Mouse (Mus musculus): ENCODE data around the gene Shoc2. TPM values are rescaled to one million over a fixed set of nuclear protein-coding genes. Genes with fewer than 3 reads are reported as not detected.

Shoc2 gene
- polyA plus RNA-seq, 1 experiment = 19.1 TPM

DNA sequence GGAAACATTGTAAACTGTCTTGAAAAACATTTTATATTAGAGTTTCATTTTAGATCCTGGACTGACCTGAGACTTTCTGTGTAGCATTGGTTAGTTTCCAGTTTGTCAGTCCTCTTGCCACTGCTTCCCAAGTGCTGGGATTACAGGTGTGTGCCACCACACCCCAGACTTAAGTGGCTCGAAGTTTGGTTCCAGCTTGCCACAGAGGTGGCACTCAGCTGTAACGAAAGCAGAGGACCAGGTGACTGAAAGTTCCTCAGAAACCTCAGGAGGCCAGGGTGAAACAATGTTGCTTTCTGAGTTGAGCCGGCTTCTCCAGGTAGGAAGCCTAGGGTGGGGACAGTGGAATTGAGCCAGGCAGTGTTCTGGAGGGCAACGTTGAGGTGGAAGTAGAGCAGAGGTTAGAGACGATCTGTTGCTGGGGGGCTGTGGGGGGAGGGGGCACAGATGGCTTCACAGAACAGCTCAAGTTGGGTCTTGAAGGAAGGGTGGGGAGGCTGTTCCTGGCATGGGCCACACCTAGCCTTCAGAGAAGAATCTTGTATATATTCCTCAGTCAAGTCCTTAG is 128.2 kb downstream of the Shoc2 start:
- H3K4me1 ChIP-seq (ENCODE audit: control insufficient read depth, insufficient read depth, low read length) = no peaks in the 10 kb centered on the region
- no peak for DNase-seq
- no peaks in the 10 kb centered on the region for H3K36me3 ChIP-seq (ENCODE audit: control insufficient read depth, insufficient read depth, low read length)
- TF ChIP-seq CTCF (conservative IDR thresholded peaks at IDR 0.05; ENCODE audit: insufficient read depth, insufficient read length, low read depth, low read length) (no peak), POLR2A (IDR thresholded peaks at IDR 0.05; ENCODE audit: low read depth, low read length) (no peak)
- H3K27ac ChIP-seq (ENCODE audit: insufficient read depth, low read depth, low read length) = no peak overlapping the region
- no peaks in the 10 kb centered on the region for H3K27me3 ChIP-seq (replicated peaks; ENCODE audit: control insufficient read depth, insufficient read depth, low read length)
- 73% methylated on average over 5 of the region's 5 CpGs for WGBS
- H3K4me3 ChIP-seq (ENCODE audit: insufficient read depth, low read depth, low read length) = no peak overlapping the region

DNA sequence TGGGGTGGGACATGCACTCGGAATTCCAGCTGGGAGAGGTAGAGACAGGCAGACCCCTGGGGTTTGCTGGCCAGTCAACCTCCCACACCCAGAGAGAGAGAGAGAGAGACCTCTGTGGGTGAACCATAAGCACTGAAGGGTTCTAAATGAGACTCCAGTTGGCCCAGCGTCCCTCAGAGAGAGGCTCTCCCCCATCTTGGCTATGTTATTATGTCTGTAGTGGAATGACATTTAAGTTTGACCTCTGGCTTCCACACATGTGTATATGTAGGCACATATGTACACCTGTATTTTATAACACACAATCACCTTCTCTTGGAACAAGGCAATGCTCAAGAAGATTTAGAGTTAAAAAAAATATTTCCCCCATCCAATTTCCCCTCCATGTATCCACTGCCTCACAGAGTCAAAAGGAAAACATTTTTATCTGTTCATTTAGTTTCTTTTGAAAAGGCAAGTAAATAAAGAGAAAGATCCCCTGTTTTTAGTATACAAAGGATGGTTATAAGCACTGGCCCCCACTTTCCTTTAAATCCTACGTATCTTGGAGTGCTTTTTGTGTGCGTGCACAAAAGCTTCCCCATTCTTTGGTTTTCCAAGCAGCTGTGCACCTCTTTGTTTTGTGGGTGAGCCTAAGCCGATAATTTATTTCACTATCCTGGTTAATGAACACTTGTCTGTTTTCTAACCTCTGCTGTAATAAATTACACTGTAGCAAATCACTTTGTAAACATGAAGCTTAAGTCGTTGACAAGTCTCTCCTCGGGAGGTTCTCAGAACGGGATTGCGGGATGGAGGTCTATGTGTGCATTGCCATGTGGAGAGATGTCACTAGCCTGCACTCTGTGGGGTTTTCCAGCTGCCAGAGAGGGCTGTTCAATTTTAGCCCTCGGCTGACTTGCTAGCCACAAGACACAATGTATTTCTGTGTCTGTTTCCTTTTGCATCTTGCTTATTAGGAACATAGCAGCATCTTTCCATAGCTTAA is 132.6 kb downstream of the Shoc2 start:
- H3K27me3 ChIP-seq (replicated peaks; ENCODE audit: control insufficient read depth, insufficient read depth, low read length) = no peaks in the 10 kb centered on the region
- H3K36me3 ChIP-seq (ENCODE audit: control insufficient read depth, insufficient read depth, low read length) = no peaks in the 10 kb centered on the region
- WGBS = 30% methylated on average over 10 of the region's 10 CpGs
- no peak overlapping the region for H3K27ac ChIP-seq (ENCODE audit: insufficient read depth, low read depth, low read length)
- no peaks in the 10 kb centered on the region for H3K4me1 ChIP-seq (ENCODE audit: control insufficient read depth, insufficient read depth, low read length)
- TF ChIP-seq CTCF (conservative IDR thresholded peaks at IDR 0.05; ENCODE audit: insufficient read depth, insufficient read length, low read depth, low read length) (no peak), POLR2A (IDR thresholded peaks at IDR 0.05; ENCODE audit: low read depth, low read length) (no peak)
- no peak overlapping the region for H3K4me3 ChIP-seq (ENCODE audit: insufficient read depth, low read depth, low read length)
- DNase-seq = no peak

- no peak overlapping the region for H3K4me3 ChIP-seq (ENCODE audit: insufficient read depth, low read depth, low read length)
- no peaks in the 10 kb centered on the region for H3K27me3 ChIP-seq (replicated peaks; ENCODE audit: control insufficient read depth, insufficient read depth, low read length)
- H3K27ac ChIP-seq (ENCODE audit: insufficient read depth, low read depth, low read length) = no peak overlapping the region
- no peaks in the 10 kb centered on the region for H3K4me1 ChIP-seq (ENCODE audit: control insufficient read depth, insufficient read depth, low read length)
- TF ChIP-seq POLR2A (IDR thresholded peaks at IDR 0.05; ENCODE audit: low read depth, low read length) = no peak
- no peak for TF ChIP-seq CTCF (conservative IDR thresholded peaks at IDR 0.05; ENCODE audit: insufficient read depth, insufficient read length, low read depth, low read length)
- H3K36me3 ChIP-seq (ENCODE audit: control insufficient read depth, insufficient read depth, low read length) = no peaks in the 10 kb centered on the region
- 83% methylated on average over 9 of the region's 9 CpGs for WGBS
- no peak for DNase-seq
Measured at GRCm38 (mm10) chr19:54081303-54081702, 137.2 kb downstream of the Shoc2 start.

DNA sequence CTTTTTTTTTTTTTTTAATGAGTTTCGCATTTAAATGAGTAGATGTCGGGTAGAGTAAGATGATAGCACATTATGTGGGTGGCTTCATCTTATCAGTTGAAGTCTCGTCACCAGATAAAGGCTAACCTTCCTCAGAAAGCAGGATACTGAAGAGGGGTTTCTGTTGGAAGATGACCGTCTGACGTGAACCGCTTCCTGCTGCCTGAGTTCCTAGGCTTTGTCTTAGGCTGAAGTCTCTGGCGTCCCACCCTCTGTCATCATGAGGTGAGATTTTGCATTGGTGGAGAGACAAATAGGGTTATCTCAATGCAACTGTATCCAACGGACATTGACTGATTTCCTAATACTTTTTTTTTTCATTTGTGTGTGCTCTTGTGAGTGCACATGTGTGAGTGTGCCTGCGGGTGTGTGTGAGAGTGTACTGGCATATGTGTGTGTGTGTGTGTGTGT is 137.6 kb downstream of the Shoc2 start:
- 87% methylated on average over 9 of the region's 9 CpGs for WGBS
- no peak for DNase-seq
- H3K27ac ChIP-seq (ENCODE audit: insufficient read depth, low read depth, low read length) = no peak overlapping the region
- no peaks in the 10 kb centered on the region for H3K4me1 ChIP-seq (ENCODE audit: control insufficient read depth, insufficient read depth, low read length)
- H3K4me3 ChIP-seq (ENCODE audit: insufficient read depth, low read depth, low read length) = no peak overlapping the region
- no peaks in the 10 kb centered on the region for H3K27me3 ChIP-seq (replicated peaks; ENCODE audit: control insufficient read depth, insufficient read depth, low read length)
- H3K36me3 ChIP-seq (ENCODE audit: control insufficient read depth, insufficient read depth, low read length) = no peaks in the 10 kb centered on the region
- TF ChIP-seq CTCF (conservative IDR thresholded peaks at IDR 0.05; ENCODE audit: insufficient read depth, insufficient read length, low read depth, low read length) = no peak
- no peak for TF ChIP-seq POLR2A (IDR thresholded peaks at IDR 0.05; ENCODE audit: low read depth, low read length)

Other genes with a start within 250 kb of the Shoc2 start
- 6.4 and 10.3 TPM in 2 replicates for gene Pdcd4, start 52.1 kb upstream of the Shoc2 start, polyA plus RNA-seq (2012; rRNA removed)
- 9.4 and 12.6 TPM in 2 replicates for gene Bbip1, start 321 bp downstream of the Shoc2 start, polyA plus RNA-seq (2012; rRNA removed)
- 1.8 TPM in 2 replicates for gene Adra2a, start 99.8 kb downstream of the Shoc2 start, polyA plus RNA-seq (2012; rRNA removed)

All from kidney, adult 2 months (tissue).